Mouse (Mus musculus): ENCODE data around the gene Cep135. TPM values are rescaled to one million over a fixed set of nuclear protein-coding genes. Genes with fewer than 3 reads are reported as not detected.
A peak's percentile ranks its signal among the peaks of the same experiment; 100 is the strongest.

Cep135 gene
- total RNA-seq, 2 experiments from 2014 or later: 3.9 to 4.1 TPM

DNA sequence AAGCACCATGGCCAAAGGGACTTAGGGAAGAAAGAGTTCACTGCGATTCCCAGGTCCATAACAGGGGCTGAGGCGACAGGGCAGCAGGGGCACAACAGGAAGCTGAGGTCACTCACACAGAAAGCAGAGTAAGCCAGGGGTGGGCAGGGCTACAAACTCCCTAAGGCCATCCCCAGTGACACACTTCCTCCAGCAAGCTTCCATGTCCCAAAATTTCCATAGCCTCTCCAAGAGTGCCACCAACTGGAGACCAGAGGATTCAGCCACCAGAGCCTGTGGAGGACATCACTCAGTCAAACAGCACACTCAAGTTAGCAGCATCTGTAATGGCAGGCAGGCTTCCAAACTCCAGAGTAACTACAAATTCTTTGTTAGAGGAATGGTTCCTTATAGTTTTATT lies 47.1 kb downstream of the Cep135 start:
- DNase-seq: no peak
- intact Hi-C loops (cut with DNase I): no loop called here

DNA sequence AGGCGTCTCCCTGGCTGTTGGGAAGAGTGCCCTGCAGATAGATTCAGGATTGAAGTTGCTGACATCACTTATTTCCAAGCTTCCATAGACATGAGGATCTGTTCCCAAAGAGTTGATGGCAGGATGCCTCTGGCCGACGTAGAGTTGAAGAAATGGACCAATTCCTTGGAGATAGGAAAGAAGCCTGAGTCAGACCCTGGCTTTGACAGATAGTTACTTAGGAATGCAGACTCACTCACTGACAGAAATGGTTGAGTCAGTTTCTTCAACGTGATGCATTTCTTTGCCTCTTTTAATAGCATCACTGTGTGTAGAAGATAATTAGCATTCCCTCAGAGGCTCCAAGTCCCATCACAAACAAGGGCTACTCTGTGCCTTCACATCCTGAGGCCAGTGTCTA lies 53.6 kb downstream of the Cep135 start:
- intact Hi-C loops (cut with DNase I): no loop called here
- DNase-seq: peak in 1 of 2 experiments; percentile 10

DNA sequence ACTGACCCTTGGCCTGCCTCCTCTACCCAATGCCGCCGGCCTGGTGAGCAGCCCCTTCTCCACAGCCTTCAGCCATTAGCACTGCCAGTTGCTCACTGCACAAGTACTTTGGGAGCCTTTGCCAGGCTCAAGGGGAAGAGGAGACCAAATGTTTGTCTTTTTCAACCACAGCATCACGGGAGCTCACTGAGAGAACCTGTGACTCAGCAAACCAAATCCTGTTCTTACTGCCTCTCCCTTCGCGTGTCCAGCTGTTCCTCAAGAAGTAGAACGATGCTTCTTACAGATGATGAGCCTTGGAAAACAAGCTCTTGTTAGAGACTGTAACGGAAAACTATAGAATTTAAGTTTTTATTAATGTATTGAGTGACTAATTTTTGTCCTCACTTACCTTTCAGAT lies 55.7 kb downstream of the Cep135 start:
- intact Hi-C loops (cut with DNase I): no loop called here
- DNase-seq: no peak

DNA sequence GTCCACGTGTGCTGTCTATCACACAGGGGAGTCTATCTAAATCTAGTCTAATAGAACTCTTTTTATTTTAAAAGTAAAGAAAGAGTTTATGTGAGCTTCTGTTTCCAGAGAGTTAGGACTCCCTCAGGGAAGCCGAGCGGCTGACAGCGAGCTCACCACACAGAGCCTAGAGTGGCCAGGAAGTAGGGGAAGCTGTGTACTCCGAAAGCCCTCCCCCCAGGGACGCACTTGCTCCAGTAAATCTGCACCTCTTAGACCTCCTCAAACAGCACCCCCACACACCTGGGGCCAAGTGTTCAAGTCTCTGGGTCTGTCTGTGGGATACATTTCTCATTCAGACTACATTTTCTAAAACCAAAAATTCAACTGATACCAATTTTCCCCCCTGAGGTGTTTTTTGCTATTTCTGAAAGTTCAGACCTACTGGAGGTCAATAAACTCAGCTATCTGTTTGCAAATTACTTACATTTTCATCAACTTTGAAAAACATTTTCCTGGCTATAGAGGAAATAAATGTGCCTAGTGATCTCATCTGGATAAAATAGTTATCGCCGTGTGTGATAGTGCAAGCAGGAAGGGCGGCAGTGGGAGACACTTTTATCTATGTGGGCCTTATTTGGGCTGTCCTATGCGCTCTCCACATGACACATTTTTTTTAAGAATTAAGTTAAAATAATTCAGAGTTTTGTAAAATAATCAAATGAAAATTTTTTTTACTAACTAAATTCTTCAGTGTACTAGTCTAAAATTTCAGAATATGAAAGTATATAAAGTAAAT lies 56.8 kb downstream of the Cep135 start:
- intact Hi-C loops (cut with DNase I): no loop called here
- no peak for DNase-seq

DNA sequence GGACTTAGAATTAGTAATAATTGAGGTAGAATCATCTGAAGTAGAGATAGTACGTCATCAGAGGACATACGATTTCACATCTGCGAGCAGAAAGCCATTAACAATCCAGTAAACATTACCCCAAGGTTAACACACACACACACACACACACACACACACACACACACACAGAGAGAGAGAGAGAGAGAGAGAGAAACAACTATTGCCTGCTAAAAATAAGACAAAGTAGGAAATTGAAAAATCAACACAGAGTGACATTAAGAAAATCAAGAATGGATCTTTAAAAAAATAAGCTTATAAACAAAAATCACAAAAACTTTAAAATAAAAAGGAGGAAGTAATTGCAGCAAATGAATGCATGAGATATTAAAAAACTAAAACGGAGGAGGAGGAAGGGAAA lies 61.4 kb downstream of the Cep135 start:
- no peak for DNase-seq
- intact Hi-C loops (cut with DNase I): no loop called here

DNA sequence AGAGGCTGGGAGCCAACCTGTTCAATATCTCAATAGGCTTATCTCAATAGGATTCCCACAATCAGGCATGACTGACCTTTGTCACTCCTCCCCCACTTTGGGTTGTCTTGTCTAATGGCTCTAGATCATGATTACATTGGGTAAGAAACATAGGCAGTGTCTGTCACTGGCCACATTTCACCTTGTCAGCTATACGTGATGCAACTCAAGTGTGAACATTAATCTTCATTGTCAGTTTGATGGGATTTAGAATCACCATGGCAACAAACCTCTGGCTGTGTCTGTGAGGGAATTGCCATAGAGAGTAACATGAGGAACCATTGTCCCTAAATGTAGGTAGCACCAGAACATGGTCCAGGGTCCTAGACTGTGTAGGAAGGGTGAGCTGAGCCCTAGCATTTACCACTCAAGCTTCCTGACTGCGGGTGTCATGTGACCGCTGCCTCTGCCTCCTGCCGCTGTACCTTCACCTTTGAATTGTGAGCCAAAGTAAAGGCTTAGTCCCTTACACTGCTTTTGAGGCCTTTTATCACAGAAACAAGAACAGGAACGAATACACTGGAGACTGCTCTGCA lies 62.7 kb downstream of the Cep135 start:
- no peak for DNase-seq
- intact Hi-C loops (cut with DNase I): no loop called here

DNA sequence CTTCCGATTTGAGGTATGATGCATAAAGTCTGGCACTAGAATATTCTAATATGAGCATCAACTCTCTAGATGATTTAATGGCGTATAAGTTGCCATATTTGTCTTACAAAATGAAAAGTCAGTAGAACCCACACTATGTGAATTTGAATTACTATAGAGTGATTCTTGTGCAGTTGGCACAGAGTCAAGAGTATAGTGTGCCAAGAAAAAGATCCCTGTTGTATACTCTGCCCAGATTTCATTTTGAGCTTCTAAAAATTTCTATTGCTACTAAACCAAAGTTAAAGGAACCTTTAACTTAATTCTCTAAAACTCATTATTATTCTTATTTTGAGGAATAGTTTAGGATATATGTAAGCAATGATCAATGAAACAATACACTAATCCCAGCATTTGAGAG lies 67.7 kb downstream of the Cep135 start, which contains the start of gene C530008M17Rik:
Gene C530008M17Rik (plus strand): TSS at position 301 of the 400 bp plus-strand sequence.
- intact Hi-C loops (cut with DNase I): loop anchor here (5.0 kb wide), 1 partner anchor 186 kb away; no protein-coding TSS in a partner anchor
- DNase-seq: no peak

DNA sequence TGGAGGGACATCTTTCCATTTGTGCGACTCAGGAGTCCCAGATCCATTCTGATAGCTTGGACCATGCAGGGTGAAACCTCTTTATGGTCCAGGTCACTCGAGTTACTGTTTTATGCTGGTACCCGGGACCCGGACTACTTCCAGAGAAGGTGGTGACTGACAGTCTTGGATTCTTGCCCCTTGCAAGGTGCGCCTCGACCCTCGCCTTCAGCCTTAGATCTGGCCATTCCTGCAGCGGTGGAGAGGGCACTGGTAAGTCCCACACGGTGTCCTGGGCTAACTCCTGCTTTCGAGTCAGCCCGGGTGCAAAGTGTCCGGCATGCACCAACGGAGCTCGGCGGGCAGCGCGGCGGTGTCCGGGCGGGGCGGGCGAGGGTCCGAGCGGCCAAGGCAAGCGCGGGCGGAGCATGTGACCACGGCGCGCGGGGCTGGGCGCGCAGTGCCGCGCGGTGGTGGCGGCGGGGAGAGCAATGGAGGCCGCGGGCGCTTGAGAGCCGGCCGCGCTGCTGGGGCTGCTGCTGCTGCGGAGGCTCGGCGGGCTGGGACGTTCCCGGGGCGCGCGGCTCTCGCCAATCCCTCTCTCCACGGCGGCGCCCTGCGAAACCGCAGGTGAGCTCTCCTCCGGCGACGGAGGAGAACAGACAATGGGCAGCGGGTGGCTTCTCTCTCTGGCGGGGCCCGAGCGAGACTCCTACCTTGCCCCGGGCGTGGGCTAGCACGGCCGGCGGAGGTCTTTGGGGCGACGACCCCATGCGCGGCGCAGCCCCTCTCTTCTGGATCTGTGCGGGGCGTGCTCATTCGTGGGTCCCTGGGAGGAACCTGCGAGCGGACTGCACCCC lies 69.0 kb downstream of the Cep135 start:
- DNase-seq: peak; percentile 65 to 66
- intact Hi-C loops (cut with DNase I): loop anchor here (5.0 kb wide), 1 partner anchor 185 kb away; no protein-coding TSS in a partner anchor

DNA sequence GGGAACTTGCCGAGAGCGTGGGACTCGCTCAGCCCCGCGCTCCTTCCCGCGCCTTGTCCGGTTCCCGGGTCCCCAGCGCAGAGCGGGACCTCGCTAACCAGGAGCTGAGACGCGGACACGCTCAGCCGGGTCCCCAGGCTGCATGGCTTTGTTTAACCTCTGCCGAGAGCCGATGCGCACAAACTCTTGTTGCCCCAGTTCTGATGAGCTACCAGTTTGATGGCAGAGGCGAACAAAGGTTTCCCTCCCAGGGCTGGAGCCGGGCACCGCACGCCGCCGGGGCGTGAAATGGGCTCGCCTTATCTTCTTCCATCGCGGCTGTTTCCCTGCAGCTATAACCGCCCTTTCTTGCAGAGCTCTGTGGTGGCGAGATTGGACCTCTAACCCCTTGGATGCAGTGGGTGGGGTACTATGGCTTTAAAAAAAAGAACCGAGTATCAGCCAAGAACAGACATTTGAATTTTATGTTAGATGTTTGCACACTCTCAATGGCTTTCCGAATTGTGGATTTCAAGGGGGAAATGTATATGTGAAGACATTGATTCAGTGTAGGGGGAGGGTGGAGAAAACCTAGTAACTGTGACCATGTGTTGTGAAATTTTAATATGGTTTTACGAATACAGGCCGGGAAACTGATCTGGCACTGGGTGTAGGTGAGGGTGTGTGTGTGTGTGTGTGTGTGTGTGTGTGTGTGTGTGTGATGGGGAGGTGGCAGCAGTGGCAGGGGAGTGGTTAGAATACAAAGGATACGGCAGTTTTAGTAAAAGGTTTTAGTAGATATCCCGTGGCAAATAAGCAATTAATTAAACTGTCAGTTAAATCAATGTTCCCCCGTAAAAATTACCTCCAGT lies 69.8 kb downstream of the Cep135 start:
- intact Hi-C loops (cut with DNase I): loop anchor here (5.0 kb wide), 1 partner anchor 184 kb away; no protein-coding TSS in a partner anchor
- peak; percentile 10 to 13 for DNase-seq

DNA sequence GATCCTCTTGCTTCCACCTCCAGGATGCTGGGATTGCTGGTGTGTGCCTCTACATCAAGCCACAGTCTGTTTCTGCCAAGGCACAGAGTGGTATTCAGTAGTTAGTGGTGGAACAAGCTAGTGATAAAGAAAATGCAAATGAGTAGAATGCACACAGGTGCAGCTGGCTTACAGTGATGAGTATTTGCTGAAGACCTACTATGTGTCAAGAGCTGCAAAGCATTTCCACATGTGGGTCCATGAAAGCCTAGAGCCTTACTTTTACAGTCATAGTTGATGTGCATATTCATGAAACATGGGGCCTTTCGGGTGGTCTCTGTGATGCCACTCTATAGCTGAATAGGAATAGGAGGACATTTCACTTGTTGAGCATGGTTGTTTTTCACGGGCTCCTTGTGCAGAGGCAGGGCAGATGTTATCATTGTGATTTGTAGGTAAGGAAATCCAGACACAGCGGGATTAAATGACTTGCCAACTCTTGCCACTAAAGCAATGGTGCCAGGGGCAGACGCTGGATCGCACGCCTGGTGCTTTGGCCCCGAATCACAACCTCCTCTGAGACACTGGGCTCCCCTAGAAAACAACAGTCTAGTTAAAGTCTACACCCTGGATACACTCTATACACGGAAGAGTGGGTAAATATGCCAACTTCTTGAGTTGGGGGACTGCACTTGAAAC lies 71.6 kb downstream of the Cep135 start:
- DNase-seq: no peak
- intact Hi-C loops (cut with DNase I): loop anchor here (5.0 kb wide), 1 partner anchor 182 kb away; no protein-coding TSS in a partner anchor

DNA sequence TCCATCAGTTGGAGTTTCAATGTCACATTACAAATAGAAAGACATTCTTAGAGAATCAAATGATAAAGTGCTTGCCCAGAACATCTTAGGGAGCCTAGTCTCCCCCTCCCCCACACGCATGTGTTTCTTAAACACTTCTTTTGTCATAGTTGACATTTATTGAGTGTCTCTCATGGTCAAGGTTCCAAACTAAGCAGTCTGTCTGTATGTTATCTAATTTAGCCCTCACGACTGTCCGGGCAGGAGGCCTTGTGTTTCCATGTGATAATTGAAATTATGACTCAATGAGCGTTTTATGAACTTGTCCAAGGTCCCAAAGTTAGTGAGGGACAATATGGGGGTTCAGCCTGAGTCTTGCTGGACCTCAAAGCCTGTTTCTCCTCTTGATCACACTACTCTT lies 72.8 kb downstream of the Cep135 start:
- DNase-seq: no peak
- intact Hi-C loops (cut with DNase I): no loop called here

DNA sequence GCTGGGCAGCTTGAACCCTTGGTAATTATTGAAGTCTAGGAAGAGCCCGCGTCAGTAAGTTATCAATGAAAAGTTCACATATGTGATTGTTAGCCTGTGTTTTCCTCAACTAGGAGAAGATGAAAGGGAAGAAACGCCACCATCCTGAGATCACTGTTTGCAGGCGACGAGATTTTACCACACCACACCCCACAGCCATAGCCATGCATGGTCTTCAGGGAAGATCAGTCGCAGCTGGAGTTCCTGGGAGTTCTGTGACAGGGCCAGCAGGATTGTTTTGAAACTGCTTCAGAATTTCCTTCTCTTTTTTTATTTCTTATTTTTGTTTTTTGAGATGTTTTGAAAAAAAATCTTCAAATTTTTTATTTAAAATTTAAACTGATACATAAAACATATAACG lies 76.4 kb downstream of the Cep135 start:
- intact Hi-C loops (cut with DNase I): no loop called here
- no peak for DNase-seq

DNA sequence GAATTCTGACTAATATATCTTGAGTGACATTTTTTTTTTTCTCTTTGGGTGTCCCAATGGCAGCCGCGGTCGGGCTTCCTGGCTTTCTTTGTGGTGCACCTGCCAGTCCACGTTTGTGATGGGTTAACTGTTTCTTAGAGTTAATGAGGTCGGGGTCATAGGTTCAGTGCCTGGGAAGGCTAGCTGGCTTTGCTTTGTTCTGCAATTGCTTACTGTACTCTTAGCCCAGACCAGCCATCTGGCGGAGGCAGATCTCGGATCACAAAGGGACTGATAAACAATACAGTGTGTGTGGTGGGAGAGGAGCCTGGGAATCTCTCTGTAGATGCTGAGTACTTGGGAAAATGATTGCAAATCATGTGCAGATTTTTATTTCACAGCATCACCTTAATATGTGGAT lies 76.9 kb downstream of the Cep135 start:
- DNase-seq: no peak
- intact Hi-C loops (cut with DNase I): no loop called here

DNA sequence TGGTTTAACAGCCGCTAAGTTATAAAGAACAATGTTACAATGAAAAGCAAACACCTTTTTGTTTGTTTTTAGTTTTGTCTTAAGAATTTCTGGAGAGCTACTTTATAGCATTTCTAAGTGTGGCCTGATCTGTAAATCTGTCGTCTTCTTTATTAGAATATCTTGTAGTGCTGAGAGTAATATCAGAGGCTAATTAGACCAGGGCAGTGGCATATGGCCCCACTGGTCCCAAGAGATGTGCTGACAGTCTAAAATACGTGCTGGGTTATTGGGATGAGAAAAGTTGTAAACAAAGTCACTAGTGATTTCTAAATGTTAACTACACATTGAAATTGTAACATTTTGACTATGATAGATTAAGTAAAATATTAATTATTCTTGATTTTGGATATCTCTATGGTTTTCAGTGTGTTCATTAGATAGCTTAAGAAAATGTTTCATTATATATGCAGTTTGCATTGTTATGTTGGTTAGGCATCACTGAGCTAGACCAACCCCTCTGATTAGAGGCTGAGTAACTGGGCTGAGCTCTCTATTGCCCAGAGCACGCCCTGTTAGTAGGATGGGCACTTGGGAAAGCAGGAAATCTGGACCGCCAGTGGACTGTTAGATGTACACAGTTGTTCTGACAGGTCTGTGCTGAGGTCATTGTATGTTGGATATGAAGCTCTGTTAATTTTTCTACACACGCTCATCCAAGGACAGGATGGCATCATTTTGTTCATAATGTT lies 77.7 kb downstream of the Cep135 start:
- intact Hi-C loops (cut with DNase I): no loop called here
- no peak for DNase-seq

DNA sequence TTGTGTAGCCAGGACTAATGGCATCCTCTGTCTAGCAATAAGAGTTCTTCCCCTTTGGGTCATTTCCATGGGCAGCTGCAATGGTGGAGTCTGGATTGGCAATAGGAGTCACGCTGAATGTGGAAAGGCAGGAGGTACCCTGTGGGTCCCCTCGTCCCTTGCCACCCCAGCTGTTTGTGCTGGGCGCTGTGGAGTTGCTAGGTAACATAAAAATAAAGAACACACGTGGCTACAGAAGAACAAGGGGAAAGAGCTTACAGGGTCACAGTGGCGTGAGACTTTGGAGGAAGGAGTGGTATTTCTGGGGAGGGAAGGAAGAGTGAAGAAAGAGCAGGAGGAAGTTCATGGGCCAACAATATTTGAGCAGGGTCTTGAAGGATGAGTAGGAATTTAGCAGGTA lies 79.6 kb downstream of the Cep135 start:
- no peak for DNase-seq
- intact Hi-C loops (cut with DNase I): no loop called here

DNA sequence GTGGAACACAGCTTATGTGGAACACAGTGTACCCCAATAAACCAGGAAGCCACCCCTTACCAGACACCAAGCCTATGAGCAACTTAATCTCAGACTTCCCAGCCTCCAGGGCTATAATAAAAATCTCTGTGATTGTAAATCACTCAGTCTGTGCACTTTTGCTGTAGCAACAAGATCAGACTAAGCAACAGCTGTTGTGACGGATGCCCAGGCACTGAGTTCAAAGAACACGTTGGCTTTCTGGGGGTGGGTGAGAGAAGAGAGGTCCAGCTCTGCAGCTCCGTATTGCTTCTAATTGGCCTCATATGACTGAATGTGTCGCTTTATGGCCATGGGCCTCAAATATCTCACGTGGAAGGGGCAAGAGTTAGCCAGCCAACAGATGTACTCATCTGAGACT lies 80.0 kb downstream of the Cep135 start:
- intact Hi-C loops (cut with DNase I): no loop called here
- no peak for DNase-seq

DNA sequence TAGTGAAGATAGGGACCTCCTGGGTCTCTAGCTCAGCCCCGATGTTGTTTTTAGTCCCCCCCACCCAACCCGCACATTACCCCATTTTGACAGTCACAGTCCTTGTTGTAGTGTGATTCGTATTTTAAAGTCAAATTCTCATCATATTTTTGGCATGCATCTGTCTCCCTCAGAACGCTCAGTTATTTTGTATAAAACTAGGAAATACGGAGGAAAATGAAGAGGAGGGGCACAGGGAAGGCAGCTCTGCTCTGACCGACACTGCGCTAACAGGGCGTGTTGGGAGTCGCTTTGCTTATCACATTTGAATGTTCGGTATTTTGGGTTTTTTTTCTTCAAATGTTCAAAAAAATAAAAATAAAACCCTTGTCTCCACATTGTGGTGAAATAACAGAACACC lies 81.7 kb downstream of the Cep135 start:
- no peak for DNase-seq
- intact Hi-C loops (cut with DNase I): no loop called here

DNA sequence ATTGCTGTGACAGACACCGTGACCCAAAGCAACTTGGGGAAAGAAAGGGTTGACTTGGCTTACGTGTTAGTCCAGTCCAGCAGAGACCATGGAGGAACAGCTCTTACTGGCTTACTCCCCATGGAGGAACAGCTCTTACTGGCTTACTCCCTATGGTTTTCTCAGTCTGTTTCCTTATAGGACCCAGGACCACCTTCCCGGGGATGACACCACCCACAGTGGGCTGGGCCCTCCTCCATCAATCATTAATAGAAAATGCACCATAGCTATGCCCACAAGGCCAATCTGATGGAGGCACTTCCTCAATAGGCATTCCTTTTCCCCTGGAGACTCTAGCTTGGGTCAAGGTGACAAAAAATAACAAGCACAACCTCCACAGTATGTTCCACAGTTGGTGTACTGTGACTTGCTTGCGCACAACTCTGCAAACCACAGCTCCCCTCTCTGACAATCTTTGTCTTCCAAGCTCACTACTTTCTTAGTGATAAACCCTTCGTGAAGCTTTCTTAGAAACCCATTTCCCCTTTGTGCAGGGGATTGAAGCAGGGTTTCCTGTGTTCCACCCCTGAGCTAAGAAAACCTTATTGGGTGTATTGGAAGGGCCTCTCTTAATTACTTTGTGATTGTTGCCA lies 85.6 kb downstream of the Cep135 start:
- intact Hi-C loops (cut with DNase I): no loop called here
- no peak for DNase-seq

DNA sequence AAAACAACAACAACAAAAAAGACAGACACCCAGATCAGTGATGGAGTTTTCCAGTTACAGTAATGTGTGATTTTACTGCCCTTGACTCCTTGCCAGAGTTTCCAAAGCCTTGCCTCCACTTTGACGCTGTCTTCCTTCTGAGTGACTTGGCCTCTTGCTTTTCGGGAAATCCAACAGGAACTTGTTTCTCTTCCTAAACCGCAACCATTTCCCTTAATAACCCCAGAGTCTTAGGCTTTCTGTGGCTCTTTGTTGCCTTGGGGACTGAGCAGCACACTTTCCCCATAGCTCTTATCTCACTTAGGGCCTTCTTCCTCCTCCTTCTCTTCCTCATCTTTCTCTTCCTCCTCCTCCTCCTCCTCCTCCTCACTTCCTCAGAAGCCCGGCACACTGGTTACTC lies 86.9 kb downstream of the Cep135 start:
- intact Hi-C loops (cut with DNase I): no loop called here
- no peak for DNase-seq

Measured in heart, postnatal 14 days (tissue).